Mouse (Mus musculus): Measurements from ENCODE around the gene Dnaic1.
A peak's percentile ranks its signal among the peaks of the same experiment; 100 is the strongest.

The Dnaic1 gene

GRCm38 (mm10) chr4:41670836-41671235 lies 101.3 kb downstream of the Dnaic1 start:
- no peak for DNase-seq

DNA sequence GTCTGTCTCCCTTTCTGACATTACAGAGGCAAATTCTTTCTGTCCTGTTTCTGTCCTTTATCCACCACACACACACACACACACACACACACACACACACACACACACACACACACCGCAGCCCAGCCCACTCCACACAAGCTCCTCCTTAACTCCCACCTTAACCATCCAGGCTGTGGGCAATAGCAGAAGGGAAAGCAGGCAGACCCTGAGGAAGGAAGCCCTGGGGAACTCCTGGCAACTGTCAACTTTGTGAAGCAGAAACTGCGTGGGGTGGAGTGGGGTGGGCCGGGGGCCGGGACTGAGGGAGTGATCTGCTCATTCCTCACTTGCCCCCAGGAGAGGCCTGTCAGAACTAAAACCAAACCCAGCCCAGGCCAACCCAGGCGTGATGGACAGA lies 101.9 kb downstream of the Dnaic1 start:
- no peak for DNase-seq

DNA sequence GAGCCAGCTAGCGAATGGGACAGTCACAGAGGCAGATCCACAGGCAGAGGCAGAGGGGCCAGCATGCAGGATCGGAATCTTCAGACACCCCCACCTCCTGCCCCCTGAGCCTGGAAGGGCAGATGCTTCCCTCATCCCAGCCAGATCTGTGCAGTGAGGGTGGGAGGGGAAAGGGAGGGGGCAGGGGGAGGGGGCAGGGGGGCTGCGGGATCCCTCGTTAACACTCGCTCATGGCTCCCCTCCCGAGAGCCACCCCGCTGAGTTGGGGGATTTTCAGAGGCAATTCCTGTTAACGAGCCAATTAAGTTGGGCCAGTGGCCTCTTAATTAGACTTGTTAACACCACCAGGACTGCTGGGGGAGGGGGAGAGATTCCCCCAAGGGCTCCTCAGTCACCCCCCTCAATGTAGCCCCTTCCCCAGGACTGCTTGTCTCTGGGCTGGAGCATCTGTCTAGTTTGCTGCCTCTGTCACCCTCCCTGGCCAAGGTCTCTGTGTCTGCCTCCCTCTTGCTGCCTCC lies 102.4 kb downstream of the Dnaic1 start:
- DNase-seq: peak; percentile 98

GRCm38 (mm10) chr4:41672522-41672963 lies 103.0 kb downstream of the Dnaic1 start:
- peak; percentile 75 for DNase-seq

DNA sequence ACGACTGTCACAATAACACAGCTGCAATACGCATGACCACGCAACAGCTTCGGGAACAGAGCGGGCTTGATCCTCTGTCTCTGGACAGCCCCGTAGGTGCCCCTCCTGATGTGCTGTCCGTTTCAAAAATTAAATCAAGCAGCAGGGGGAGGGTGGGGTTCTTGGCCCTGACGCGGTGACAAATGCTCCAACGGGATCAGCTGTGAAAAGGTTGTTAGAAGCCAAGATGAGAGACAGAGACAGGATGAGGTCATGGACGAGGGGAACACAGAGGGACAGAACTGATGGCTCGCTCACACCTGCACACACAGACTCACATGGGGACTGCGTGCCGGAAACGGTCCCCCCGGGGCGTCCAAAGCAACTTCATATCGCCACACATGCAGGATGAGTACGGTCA lies 103.6 kb downstream of the Dnaic1 start:
- peak; percentile 77 for DNase-seq

GRCm38 (mm10) chr4:41676248-41677005 lies 106.9 kb downstream of the Dnaic1 start:
- DNase-seq: no peak

DNA sequence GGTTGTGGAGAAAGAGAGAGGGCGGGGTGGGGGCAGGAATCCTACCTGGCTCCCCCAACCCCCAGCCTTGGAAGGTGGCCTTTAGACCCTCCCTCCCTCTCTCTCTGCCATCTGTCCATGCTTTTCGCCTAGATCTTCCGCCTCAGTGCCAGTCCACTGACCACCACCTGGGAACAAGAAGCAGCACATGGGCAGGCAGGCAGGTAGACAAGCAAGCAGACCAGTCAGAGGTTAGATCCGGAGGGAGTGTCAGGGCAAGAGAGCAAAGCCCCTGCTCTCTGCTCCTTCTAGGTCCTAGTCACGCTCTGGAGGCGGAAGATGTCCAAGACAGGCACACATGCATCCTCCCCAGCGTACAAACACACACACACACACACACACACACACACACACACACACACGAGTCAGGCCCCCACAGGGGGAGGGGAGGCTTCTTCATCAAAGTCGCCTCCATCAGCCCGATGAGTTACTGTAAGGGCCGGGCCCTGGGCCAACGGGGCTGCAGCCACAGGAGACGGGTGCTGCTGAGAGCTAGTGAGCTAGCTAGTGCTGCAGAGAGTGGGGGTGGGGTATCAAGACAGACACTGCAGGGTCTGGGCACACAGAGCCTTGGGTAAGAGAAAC lies 107.5 kb downstream of the Dnaic1 start:
- peak; percentile 82 for DNase-seq

DNA sequence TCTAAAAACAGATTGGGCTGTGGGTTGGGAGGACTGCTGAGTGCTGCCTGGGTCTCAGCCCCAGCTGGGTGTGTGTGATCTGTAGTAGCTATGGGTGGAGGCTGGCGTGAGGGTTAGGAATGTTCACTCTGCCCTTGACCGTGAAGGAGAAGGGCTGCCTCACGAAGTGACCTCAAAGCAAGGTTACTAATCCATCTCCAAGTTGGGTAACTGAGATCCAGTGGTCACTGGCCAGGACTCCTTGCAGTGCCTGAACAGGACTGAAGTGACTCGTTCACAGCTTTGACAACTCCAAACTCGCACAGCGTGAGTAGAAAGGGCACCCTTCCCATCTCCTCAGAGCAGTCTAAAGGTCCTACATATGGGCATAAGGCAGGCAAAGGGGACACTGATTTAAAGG lies 109.3 kb downstream of the Dnaic1 start:
- no peak for DNase-seq

DNA sequence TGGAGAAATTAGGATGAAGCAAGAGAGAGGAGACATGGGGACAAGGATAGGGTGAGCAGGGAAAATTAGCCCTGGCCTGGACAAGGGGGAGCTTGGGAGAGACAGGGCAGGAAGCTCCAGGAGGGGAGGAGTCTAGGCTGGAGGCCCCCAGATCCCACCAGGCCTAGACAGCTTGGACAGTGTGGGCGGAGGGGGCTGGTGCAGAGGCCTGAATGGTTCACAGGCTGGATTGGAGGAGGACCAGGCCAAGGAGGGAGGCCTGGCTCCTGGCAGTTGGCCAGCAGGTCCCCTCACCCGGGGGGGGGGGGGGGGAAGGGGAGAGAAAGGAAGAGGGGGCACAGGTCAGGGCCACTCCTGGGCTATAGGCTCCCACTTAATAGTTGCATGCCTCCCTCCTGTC lies 109.7 kb downstream of the Dnaic1 start:
- DNase-seq: peak; percentile 65

DNA sequence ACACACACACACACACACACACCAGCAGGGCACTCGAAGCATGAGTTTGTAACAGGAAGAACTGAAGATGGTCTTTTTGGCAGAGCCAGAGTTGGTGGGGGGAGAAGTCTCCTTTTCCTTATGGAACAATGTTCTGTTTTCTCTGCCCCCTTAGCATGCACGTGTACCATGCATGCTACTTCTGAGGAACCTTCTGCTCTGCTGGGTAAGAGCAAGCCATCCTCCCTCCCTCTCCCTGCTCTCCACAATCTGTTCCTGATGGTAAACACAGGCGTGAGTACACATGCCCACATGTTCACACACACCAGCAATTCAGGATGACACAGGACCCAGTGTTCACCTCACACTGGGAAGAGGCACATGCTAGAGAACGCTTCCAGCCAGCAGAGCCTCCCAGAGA lies 111.6 kb downstream of the Dnaic1 start:
- DNase-seq: no peak

DNA sequence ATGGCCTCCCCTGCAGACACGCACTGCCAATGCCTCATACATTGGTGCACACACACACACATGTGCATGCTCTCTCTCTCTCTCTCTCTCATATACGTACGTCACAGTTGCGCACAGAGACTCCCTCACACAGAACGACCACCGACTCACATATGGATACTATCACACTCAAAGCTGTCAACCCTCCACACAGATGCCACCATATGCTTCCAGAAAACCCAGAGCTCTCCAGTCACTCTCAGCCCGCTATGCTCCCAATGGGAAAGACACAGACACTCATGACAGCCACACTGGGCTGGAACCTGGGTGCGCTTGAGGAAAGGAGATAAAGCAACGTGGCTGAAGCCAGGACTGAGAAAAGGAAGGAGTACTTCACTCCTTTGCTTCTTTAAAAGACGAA lies 112.4 kb downstream of the Dnaic1 start:
- DNase-seq: no peak

- DNase-seq: no peak
These were observed 113.2 kb downstream of the Dnaic1 start for GRCm38 (mm10) chr4:41682789-41683188.

DNA sequence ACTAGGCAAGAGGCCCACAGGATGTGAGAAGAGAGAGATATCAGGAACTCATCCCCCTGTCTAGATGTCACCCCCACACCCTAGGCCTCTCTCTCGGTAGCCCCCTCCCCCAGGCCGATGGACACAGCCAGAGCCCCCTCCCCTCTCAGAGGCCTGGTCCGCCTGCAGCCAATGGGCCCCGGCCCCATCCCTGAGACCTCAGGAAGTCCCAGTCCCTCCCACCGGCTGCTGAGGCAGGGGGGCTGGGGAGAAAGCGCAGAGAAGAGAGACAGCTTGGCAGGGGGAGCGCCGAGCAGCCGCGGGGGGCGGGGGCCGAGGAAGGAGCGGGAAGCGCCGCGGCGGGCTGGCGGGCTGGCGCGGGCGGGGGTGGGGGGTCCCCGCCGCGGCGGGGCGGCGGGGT lies 113.7 kb downstream of the Dnaic1 start:
- peak; percentile 65 for DNase-seq

DNA sequence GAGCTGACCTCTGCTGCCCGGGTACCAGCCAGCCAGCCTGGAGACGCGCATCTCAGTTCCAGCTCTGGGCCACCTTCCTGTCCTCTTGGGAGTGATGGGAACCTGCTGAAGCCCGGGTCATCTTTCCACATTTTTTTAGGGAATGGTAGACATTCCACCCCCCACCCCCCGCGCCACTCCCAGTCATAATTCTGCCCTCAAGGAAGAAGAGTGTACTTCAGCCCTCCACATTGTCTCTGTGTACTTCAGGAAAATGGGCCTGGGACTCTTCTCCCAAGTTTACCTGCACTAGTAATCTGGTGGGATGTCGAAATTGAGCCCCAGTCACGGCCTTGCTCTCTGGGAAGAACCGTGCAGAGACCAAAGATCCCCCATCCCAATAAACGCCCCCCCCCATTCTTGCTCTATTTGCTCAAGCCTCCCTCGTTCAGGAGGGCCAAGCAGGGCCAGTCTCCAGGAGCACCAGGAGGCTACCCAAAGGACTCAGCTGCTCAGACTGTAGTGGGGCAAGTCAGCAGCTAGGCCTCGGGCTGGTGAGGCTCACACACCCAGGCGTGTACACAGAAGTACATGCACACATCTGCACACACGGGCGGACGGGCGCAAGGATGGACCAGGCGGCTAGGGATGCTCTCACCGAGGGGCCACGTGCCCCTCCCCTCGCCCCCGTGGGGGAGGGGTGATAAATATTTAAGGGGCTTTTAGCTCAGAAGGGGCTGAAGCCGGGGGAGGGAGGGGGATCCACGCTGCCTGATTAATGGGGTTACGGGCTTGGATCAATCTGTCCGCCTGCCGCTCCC lies 114.8 kb downstream of the Dnaic1 start:
- peak; percentile 72 for DNase-seq

DNA sequence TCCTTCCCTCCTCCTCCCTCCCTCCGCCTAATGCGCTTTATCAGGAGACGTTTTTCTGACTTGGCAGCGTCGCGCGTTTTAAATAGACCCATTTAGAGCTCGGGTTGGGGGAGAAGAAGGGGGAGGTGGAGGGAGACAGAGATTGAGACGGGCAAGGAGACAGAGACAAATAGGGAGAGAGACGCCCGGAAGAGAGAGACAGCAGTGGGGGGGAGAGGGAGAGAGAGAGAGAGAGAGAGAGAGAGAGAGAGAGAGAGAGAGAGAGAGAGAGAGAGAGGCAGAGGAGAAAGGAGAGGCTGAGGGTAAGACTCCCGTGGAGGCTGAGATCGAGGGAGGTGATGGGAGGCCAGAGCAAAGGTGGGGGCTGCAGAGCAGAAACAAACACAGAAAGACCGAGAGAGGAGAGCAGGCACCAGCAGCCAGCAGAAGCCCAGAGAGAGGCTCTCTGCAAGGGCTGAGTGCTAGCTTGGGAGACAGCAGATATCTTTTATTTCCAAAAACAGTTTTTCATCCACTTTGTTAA lies 115.4 kb downstream of the Dnaic1 start:
- peak; percentile 65 for DNase-seq

DNA sequence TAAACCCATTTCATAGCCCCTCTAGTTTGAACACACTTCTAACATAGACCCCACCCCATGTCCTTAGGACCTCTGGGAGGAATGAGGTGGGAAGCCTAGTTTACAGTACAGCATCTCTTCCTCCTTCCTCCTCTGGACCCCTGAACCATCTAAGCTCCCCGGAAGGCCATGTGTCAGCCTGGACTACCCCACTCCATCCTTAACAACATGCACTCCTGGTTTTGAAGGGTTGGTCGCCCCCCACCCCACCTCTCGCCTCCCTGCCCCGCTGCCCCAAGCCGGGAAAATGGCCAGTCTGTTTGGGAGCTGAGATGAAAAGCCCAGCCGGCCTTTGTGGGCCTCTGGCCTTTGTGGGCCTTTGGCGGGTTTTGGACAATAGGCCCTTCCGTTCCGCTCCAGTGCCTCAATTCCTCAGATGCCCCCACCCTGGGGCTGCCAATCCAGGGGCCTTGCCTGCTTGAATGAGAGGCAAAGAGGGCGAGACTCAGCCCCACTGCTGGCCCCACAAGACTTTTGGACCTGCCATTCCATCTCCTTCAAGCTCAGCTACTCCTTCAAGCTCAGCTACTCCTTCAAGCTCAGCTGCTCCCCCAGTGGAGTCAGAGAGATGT lies 116.4 kb downstream of the Dnaic1 start:
- peak; percentile 88 for DNase-seq
